Mouse (Mus musculus) olfactory bulb, adult 2 months (tissue): ENCODE results near the gene Ddi2.

Experiments
- CTCF ChIP-seq: fragments of 200-500 bp; IDR thresholded peaks from 2 replicates; pipeline ENCODE4 v1.5.1; 2012; ENCODE audit warnings: low read depth, mild to moderate bottlenecking, low read length, moderate library complexity; ENCODE audit not compliant: insufficient read depth
- POLR2A ChIP-seq: fragments of 200-500 bp; IDR thresholded peaks from 2 replicates; pipeline ENCODE4 v1.6.1; 2012; ENCODE audit warnings: mild to moderate bottlenecking, low read depth, low read length, moderate library complexity; ENCODE audit not compliant: insufficient read depth

GRCm38 (mm10) chr4:141757124-141757523 lies 33.9 kb upstream of the Ddi2 start:
- TF ChIP-seq CTCF (no peak), POLR2A (no peak)
